Mouse (Mus musculus) urinary bladder, postnatal 4 days (tissue): ENCODE results near the gene Cdk20.

Experiments used
- DNase-seq, 2 experiments: peaks; one replicate each; pipeline ENCODE4 v3.0.0; 2021 to 2022; ENCODE audit warnings: low spot score in 2 of 2

Cdk20 gene

DNA sequence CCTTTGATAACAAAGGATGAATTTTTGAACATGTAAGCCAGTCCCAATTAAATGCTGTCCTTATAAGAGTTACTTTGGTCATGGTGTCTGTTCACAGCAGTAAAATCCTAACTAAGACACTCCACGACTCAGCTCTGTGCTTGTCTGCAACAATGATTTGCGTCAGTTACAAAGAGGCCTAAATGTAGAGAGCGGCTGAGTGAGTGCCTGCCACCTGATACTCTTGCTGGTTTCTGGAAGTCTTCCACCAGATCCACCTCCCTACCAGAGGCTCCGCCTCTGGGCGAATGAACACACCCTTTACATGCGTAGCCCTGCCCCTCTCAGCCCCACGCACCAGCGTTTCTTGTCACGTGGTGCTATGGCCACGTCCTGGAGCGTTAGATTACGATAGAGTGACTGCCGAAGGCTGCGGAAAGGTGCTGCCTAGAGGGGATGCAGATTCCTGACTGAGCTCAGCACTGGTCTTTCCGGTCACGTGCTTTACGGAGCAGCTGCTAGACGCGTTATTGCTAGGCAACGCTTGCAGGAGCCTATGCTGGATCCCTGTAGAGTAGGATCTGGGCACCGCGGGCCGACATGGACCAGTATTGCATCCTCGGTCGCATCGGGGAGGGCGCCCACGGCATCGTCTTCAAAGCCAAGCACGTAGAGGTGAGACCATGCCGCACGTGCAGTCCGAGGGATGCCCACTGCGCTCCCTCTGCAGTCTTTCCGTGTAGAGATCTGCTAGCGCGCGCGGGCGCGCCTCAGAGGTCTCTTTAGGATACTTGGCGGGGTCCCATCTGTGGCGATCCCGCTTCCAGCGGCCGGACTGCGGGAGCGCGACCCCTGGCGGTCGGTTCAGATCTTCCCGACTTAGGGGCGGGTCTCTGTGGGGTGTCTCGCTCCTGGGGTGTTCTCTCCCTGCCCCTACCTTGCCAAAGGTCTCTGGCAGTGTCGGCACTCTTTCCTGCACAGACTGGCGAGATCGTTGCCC lies at the start of gene Cdk20:
Cdk20 (plus strand) TSS at position 298 of the 979 bp plus-strand sequence.
- DNase-seq: peak; percentile 86 to 89

DNA sequence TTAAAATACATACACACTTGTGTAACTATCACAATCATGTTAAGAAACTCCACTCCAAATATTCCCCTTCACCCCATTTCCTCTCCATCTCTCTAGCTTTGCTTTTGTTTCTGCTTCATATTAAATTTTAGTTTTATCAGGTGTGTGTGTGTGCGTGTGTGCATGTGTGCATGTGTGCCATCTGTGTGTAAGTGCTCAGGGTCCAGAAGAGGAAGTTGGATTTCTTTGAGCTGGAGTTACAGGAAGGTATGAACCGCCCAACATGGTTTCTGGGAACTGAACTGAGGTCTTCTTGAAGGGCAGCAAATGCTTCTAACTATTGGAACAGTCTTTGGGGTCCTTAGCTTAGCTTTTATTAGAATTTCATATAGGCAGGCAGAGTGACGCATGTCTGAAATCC lies 47.2 kb upstream of the Cdk20 start:
- DNase-seq: no peak

DNA sequence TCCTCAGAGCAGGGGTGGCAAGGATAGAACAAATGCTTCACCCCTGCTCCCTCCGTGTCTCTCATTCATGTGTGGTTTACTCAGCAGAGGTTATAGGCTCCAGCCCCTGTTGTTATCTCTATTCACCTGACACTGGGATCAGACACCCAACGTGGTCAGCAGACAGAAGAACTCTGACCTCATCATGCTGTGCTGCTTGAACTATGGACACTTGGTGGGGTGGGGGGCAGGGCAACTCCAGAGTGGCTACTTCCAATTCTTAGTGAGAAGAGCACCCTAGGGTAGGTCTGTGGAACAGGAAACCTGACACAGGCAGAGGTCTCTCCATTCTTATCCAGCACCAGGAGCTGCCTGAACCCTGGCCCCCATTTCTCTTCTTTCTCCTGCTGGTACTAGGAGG lies 46.1 kb upstream of the Cdk20 start:
- no peak for DNase-seq

DNA sequence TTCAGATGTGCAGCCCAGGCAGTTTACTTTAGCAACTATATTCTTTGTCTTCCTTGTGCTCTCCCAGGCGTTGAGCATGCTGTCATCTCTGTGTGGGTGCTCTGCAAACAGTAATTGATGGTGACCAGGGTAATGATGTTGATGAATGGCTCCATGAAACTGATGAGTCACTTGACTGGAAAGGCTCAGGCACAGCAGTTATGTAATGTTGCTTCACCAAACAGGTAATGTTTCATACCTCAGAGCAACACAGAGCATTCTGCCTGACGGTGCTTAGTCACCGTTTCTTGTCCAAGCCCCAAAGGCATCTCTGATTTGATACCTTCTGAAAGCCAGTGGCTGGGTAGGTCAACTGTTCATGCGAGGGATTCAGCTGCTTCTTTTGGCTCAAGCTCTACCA lies 43.7 kb upstream of the Cdk20 start:
- no peak for DNase-seq

DNA sequence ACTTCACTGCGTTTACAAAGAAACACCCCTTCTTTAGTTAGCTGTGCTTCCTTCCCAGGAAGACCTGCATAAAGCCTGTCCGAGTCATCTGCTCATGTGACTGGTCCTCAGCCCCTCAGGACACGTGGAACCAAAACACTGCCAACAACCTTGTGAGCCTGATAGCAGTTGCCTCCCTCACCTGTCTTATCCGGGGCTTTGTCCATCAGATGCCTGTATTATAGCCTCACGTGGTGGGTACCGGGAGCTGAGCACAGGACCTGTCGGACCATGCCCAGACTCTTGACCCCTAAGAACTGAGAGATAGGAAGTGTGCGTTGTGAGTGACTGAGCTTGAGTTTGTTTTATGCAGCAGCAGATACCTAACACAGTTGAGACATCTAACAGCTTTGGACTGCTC lies 35.1 kb upstream of the Cdk20 start:
- DNase-seq: no peak

DNA sequence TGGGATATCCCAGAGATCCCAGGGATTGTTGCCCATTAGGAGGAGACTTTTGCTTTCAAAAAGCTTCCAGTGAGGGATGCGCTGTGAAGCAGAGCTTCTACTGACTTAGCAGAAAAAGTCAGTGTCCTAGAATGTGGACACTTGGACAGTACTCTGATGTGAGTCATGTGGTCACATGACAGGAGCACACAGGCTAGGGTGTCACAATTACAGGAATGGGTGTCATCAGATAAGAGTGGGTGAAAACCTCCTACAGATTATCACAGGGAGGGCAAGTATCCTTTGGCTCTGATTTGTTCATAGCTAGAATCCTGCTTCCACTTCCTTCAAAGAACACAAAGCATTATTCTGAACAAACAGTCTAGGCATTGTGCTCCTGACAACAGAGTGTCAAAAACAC lies 34.0 kb upstream of the Cdk20 start:
- no peak for DNase-seq

DNA sequence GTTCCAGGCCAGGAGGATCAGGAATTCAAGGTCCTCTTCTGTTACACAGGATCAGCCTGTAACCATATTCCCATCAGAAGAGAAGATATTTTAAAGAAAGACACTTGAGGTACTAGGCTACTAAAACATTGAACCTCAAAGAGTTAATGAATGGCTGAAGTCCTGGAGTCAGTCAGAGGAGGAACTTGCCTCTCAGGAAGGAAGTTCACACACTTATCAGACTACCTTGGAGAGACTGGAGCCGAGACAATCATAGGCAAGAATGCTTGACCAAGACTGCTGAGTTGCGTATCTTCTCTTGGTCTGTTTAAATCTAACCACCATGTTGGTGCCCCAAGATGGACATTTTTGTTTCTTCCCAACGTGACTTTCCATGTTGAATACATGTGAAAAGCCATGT lies 32.2 kb upstream of the Cdk20 start:
- DNase-seq: no peak

DNA sequence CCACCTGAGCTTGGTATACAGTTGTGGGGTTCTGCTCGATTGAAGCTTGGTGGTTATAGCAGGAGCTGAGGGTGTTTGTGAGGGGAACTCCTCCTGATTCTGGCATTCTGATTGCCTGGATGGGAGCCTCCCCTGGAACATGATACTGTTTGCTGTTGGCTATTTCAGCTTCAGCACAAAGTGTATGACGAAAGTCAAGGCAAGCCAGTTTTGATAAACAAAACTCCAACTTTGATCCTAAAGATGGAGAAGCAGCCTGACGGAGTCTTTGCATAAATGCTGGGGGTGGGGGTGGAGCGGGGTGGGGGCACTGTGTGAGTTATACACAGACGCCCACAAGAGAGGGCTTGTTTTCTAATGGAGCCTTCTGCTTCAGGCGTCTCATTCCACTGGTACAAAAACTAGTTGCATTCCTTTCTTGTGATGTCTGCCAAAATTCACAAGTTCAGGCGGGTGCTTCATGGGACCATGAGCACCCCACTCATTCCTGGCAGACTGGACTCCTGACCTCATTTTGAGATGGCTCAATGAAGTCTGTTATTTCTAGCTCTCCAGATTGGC lies 31.2 kb upstream of the Cdk20 start:
- peak in 1 of 2 experiments; percentile 39 for DNase-seq

DNA sequence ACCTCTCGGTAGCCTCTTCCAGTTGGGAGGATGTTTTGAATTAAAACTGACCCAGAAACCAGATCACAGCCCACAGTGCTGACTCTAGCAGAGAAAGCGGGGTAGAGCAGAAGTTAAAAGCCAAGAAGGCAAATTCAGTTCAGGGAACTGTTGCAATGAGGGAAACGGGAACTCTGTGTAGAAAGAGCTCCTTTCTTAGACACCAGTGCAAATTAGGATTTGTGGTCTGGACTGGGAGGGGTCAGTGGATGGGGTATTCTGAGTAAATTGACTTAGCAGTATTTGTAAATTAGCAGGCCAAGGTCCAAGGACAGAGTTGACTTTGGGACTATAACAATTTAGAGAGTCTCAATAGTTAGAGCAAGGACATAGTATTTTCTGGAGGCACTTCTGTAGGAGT lies 30.1 kb upstream of the Cdk20 start:
- DNase-seq: no peak

DNA sequence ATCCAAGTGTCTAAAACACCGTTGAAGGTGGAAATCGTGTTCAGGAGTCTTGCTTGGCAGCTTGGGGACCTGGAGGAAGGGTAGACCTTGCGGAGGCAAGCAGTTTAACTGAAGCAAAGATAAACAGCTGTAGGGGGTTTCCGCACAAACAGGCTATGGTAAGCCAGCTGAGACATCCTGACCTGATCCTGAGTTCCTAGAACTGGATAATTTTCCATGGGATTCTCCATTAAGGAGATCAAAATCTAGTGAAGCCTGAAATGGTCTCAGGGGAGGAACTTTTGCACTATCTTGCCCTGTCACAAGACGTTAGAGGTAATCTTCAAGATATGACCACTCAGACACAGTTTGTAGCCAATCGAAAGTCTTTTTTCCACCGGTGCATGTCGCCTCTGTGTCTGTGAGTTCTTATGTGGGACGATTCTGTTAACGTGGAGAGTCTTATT lies 29.6 kb upstream of the Cdk20 start:
- no peak for DNase-seq

DNA sequence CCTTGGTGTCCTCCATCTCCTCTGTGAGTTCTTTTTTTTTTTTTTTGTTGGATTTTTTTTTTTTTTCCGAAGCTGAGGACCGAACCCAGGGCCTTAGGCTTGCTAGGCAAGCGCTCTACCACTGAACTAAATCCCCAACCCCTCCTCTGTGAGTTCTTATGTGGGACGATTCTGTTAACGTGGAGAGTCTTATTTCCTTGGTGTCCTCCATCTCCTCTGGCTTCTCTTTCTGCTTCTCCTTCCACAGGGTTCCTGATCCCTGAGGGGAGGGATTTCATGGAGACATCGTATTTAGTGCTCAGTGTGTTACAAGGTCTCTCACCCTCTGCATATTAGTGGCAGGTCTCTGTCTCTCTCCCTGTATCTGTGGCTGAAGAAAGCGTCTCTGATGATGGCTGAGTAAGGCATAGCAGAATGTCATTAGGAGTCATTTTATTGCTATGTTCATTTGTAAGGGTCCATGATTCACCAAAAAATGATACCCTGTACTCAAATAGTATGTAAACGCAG lies 29.1 kb upstream of the Cdk20 start:
- no peak for DNase-seq

DNA sequence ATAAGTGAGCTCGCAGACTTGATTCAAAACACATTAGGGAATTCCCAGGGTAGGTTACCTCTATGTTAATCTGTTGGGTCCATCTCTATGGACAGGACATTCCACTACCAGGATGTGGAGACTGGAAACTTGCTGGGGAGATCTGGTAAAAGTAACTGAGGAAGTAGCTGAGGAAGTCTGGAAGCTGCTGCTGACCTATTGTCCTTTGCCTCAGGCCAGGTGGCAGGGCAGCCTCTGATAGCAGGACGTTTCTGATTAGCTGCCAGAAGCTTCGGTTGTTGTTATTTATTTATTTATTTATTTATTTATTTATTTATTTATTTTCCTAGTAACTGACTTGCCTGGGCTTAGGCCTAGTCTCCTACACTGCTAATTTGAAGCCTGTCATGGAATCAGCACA lies 28.6 kb upstream of the Cdk20 start:
- no peak for DNase-seq

DNA sequence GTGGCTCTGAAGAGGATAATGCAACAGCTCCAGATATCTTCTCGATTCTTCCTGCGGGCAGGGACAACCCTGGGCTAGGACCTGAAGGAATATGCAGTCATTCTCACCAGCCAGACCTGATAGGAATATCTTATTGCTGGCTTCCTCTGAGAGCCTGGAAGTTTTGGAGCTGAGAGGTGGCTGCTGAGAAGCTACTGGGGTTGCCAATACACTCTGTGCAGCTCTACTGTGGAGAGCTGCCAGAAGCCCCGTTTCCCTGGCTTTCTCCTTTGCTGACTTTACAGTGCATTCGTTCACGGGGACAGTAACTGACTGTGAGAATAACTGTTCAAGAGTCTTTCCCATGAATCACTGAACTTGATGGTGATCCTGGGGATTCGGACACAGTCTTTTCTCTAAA lies 26.6 kb upstream of the Cdk20 start:
- DNase-seq: no peak

DNA sequence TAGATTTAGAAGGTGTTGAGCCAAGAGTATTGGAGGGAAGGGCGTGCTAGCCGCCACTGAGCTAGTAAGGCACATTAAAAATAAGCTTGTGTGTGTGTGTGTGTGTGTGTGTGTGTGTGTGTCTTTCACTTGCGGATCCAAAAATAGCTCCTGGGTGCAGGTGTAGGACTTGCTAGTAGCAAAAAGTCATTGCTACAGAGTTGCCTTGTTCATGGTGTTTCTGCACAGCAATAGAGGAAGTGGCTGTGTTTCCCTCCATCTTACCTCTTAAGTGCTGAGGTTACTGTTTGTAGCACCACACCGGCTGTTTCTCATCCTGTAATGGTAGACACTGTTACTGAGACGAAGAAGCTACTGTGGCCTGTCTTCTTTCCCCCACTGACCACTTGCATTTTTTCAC lies 24.1 kb upstream of the Cdk20 start:
- no peak for DNase-seq

DNA sequence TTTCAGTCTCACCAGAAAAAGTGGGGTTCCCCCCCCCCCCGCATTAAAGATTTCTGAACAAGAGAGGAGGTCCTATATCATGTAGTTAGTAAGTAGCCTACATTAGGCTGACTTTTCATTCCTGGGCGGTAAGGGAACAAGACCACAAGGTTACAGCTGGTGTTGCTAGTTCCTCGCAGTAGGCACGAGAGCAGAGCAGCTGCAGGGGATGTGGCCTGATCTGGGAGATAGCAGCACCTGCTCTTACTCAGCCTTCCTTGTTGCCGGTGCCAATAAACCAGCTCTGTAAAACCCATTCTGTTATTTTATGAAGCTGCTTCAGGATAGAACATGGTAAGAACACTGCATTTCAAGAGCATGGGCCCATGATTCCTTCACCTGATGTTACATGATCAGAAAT lies 21.5 kb upstream of the Cdk20 start:
- DNase-seq: no peak

DNA sequence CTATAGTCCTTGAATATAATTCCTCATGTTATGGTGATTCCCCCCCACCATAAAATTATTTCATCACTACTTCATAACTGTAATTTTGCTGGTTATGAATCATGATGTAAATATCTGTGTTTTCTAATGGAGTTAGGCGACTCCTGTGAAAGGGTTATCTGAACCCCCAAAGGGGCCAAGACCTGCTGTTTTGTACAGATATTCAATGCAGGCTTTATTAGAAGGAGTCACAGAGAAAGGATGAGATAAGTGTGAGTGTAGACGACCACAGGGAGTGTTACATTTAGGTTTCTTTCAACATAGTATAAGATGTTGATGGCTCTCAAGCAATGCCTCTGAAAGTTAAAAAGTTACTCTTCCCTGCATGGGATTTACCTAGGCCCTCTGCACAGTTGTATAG lies 20.8 kb upstream of the Cdk20 start:
- DNase-seq: no peak

DNA sequence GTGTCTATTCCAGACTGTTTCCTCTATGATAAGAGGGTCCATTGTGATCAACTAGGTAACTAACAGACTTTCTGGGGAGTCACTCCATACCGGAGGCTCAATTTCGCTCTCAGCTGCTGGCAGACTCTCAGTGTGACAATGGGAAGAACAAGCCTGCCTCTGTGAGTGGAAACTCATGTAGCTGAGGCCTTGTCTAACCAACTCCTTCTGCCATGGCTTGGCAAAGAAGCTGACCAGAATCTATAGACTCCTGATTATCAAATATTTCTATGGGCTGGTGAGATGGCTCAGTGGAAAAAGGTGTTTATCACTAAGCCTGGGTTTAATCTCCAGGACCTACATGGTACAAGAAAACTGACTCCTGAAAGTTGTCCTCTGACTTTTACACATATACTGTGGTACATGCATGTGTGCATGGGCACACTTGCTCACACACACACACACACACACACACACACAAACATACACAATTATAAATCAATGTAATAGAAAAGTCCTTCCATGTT lies 19.3 kb upstream of the Cdk20 start:
- DNase-seq: no peak

DNA sequence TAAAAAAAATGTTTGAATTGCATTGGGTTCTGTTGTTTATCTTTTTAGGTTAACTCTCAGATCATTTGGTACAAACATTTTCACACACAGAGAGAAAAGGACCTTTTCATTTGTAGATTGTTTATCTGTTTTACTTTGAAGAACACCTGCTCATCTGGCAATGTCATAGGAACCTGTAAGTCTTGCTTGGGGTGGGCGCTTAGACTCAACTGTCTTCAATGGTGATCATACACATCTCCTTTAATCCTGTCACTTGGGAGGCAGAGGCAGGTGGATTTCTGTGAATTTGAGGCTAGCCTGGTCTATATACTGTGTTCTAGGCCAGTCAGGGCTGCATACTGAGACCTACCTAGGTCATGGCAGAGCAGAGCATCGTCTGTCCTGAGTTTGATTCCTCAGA lies 16.5 kb upstream of the Cdk20 start:
- DNase-seq: no peak

DNA sequence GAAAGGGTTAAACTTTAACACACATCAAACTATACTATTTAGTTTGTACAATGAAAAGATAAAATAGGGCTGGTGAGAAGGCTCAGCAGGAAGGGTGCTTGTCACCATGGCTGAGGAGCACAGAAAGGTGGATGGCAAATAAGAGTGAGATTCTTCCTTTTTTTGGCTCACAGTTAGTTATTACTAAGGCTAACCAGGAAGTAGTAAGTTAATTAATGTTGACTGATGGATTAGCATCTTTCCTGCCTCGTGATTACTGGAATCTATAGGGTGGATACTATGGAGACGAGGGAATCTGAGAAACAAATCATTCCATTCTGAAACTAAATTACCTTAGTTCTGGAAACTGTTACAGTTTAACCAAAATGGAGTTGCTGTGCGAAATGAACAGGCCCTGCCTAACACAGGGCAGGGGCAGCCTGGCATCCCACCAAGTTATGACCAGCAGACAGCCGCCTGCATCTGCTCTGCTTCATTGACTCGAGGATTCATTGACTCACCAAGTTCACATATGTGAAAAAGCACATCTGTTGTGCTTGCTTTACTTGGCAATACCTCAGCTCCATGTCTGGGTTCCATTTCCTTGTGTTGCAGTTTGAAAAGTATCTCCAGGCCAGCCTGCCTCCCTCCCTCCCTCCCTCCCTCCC lies 15.0 kb upstream of the Cdk20 start:
- DNase-seq: no peak

DNA sequence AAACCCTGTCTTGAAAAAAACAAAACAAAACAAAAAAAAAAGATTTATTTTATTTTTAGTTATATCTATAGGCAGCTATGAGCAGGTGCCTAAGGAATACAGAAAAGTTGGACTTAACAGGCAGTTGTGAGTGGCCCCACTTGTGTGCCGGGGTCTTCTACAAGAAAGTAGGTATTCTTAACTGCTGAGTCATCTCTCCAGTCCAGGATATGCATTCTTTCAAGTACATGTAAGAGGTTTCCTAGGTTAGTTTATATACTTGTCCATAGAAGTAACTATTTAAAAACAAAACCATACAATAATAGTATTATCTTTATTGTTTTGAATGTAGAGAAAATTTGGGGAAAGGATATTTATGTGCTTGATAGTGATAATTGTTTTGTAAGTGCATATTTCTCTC lies 11.3 kb upstream of the Cdk20 start:
- DNase-seq: no peak

DNA sequence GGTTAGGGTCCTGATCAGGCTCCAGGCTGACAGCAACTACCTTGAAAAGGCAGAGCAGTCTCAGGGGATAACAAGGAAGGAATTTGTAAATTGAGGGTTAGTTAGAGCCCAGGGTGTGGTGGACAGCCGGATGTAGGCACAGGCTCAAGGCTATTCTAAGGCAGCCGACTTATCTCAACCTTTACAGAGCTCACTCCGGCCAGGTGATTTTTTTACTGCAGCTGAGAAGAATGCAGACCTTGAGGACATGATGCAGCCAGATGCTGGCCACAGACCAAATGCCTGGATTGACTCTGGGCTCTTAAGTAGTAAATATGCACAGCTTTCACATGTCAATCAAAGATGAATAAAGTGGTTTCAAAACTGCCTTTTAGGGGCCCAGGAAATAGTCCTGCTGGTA lies 10.7 kb upstream of the Cdk20 start:
- no peak for DNase-seq

DNA sequence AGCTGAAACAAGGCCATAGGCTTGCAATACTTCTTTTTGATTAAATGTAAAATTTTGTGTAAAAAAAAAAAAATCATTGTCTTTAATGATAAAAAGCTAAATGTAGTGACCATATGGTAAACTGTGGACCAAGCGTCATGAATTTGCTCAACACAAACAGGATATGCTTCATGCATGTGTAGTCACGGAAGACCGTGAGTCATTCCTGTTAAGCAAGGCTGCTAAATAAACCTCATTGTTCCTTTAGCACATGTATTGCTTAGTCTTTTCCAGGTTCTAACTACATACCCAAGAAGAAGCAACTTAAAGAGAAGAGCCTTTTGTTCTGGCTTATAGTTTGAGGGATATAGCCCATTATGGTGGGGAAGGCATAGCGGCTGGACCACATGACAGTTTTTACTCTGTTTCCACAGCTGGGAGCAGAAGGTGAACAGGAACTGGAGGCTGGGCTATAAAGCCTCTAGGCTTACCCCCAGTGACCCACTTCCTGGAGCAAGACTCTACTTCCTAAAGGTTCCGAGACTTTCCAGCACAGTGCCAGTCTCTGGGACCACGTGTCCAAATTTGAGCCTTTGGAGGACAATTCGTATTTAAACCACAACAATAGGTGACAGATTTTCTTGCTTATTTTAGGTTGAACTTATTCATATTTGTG lies 10.0 kb upstream of the Cdk20 start:
- no peak for DNase-seq
